Mouse (Mus musculus) testis, adult 2 months (tissue): ENCODE measurements at regions not wholly inside any gene's neighbourhood (a gene's known extent, or its start where the extent isn't known, plus 50 kb on each side); places are given as distances from the start of the nearest gene placed in this dataset.

ENCODE experiments used
- H3K27ac ChIP-seq: fragments of 200-500 bp; 2 replicates; pipeline ENCODE4 v1.5.1; 2012; ENCODE audit warnings: low read depth, low read length; ENCODE audit not compliant: control insufficient read depth, insufficient read depth
- H3K27me3 ChIP-seq: fragments of 200-500 bp; 2 replicates; pipeline ENCODE4 v1.6.1; 2012; ENCODE audit warnings: mild to moderate bottlenecking, low read length, moderate library complexity; ENCODE audit not compliant: control insufficient read depth, insufficient read depth
- H3K36me3 ChIP-seq: fragments of 200-500 bp; 2 replicates; pipeline ENCODE4 v1.6.1; 2012; ENCODE audit warnings: mild to moderate bottlenecking, low read length; ENCODE audit not compliant: control insufficient read depth, insufficient read depth
- H3K4me1 ChIP-seq: fragments of 200-500 bp; 2 replicates; pipeline ENCODE4 v1.6.1; 2012; ENCODE audit warnings: low read length; ENCODE audit not compliant: control insufficient read depth, insufficient read depth
- H3K4me3 ChIP-seq: fragments of 200-500 bp; 2 replicates; pipeline ENCODE4 v1.5.1; 2012; ENCODE audit warnings: low read depth, mild to moderate bottlenecking, low read length, moderate library complexity, mixed read lengths; ENCODE audit not compliant: control insufficient read depth
- CTCF ChIP-seq: fragments of 200-500 bp; IDR thresholded peaks from 2 replicates; pipeline ENCODE4 v1.5.1; 2012; ENCODE audit warnings: low read depth, mild to moderate bottlenecking, inconsistent platforms, low read length, moderate library complexity; ENCODE audit not compliant: control insufficient read depth, insufficient read depth, insufficient replicate concordance
- POLR2A ChIP-seq: fragments of 200-500 bp; IDR thresholded peaks from 2 replicates; pipeline ENCODE4 v1.6.1; 2012; ENCODE audit warnings: low read depth, mild to moderate bottlenecking, inconsistent platforms, low read length, moderate library complexity; ENCODE audit not compliant: control insufficient read depth

GRCm38 (mm10) chr9:72217296-72218028 lies 57.2 kb upstream of the Zfp280d start:
- Histone ChIP-seq H3K4me1 (no peaks in the 10 kb centered on the region), H3K4me3 (no peak overlapping the region), H3K27me3 (no peaks in the 10 kb centered on the region), H3K36me3 (no peaks in the 10 kb centered on the region), H3K27ac (no peak overlapping the region)
- no peak for TF ChIP-seq POLR2A
- no peak for TF ChIP-seq CTCF

GRCm38 (mm10) chr9:72218736-72219135 lies 55.9 kb upstream of the Zfp280d start:
- H3K4me3 ChIP-seq: no peak overlapping the region
- no peaks in the 10 kb centered on the region for H3K27me3 ChIP-seq
- no peak for TF ChIP-seq POLR2A
- no peak for TF ChIP-seq CTCF

GRCm38 (mm10) chr9:72219892-72220291 lies 54.8 kb upstream of the Zfp280d start:
- Histone ChIP-seq H3K36me3 (no peaks in the 10 kb centered on the region), H3K27me3 (no peaks in the 10 kb centered on the region), H3K4me1 (no peaks in the 10 kb centered on the region), H3K27ac (no peak overlapping the region), H3K4me3 (no peak overlapping the region)
- no peak for TF ChIP-seq CTCF
- TF ChIP-seq POLR2A: no peak

More at GRCm38 (mm10) chr9:72218736-72219135, 55.9 kb upstream of the Zfp280d start:
- Histone ChIP-seq H3K4me1 (no peaks in the 10 kb centered on the region), H3K36me3 (no peaks in the 10 kb centered on the region), H3K27ac (no peak overlapping the region)

DNA sequence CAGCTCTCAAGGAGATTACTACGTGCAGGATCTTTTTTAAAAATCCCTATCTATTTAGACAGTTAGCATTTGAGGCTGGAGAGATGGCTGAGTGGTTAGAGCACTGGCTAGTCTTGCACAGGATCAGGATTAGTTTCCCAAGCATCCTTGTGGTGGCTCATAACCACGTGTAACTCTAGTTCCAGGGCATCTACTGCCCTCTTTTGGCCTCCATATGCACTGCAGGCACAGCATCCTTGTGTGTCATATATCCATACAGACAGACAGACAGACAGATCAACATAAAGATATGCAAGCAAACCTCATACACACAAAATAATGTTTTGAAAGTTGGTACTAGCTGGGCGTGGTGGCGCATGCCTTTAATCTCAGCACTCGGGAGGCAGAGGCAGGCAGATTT lies 53.3 kb upstream of the Zfp280d start:
- TF ChIP-seq POLR2A (no peak), CTCF (no peak)
- no peaks in the 10 kb centered on the region for H3K36me3 ChIP-seq
- no peak overlapping the region for H3K4me3 ChIP-seq
- no peak overlapping the region for H3K27ac ChIP-seq
- no peaks in the 10 kb centered on the region for H3K27me3 ChIP-seq
- no peaks in the 10 kb centered on the region for H3K4me1 ChIP-seq
